Mouse (Mus musculus) CH12.LX (cell line): ENCODE results near the gene B230217C12Rik.

Source experiments
- EP300 ChIP-seq: IDR thresholded peaks from 2 replicates; pipeline ENCODE4 v1.6.1; 2011; ENCODE audit warnings: low read length, improper control_type of control experiment
- MAX ChIP-seq: IDR thresholded peaks from 2 replicates; pipeline ENCODE4 v1.6.1; 2011; ENCODE audit warnings: low read length, improper control_type of control experiment
- POLR2AphosphoS2 ChIP-seq: IDR thresholded peaks from 2 replicates; pipeline ENCODE4 v1.6.1; 2011; ENCODE audit warnings: low read depth, low read length, improper control_type of control experiment
- RAD21 ChIP-seq: IDR thresholded peaks from 2 replicates; pipeline ENCODE4 v1.6.1; 2011; ENCODE audit warnings: low read depth, mild to moderate bottlenecking, low read length, improper control_type of control experiment, moderate library complexity
- ZC3H11A ChIP-seq: IDR thresholded peaks from 2 replicates; pipeline ENCODE4 v1.6.1; 2012; ENCODE audit warnings: low read depth, mild to moderate bottlenecking, inconsistent platforms, low read length, improper control_type of control experiment

DNA sequence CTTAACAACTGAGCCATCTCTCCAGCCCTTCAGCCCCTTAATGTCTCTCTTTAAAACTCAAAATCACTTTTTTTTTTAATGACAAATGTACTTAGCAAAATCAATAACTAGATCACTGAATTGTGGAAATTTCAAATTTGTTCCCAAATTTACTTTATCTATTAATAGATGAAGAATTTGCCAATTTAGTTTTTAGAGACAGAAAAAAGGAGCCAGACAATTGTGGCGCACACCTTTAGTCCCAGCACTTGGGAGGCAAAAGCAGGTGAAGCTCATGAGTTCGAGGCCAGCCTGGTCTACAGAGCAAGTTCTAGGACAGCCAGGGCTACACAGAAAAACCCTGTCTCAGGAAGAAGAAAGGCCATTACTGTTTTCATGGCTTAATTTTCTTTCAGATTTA lies 11.0 kb downstream of the B230217C12Rik start:
- TF ChIP-seq ZC3H11A, result no peak
- no peak for TF ChIP-seq MAX
- TF ChIP-seq EP300, result no peak
- no peak for TF ChIP-seq POLR2AphosphoS2
- TF ChIP-seq RAD21, result no peak
